Mouse (Mus musculus) gastrocnemius, postnatal 36 days (tissue): ENCODE results near the gene Gm43191. TPM values are rescaled to one million over a fixed set of nuclear protein-coding genes. Genes with fewer than 3 reads are reported as not detected.
"Not testable (repeated sequence)": the region's sequence is repeated elsewhere in the genome, so short reads cannot be mapped to it uniquely, and the experiment has no call there.

ENCODE experiments used
- DNase-seq, 2 experiments: peaks; one replicate each; pipeline ENCODE4 v3.0.0; 2022
- intact Hi-C: fragments of 180-260 bp; cut with DNase I; formaldehyde crosslinking; loops from one replicate; pipeline ENCODE4 v1.15.1; 2025
- total RNA-seq, 2 experiments: library from RNA; stranded (reverse); gene quantifications; 2 replicates each; pipeline ENCODE4 v1.2.3; 2021

Gm43191 gene
- total RNA-seq, 2 experiments from 2014 or later, result not detected

GRCm38 (mm10) chr3:116662463-116662863 lies 18.6 kb downstream of the Gm43191 start, which contains the start of gene Mfsd14a:
TSS of gene Mfsd14a (minus strand) at chr3:116662677.
- DNase-seq, result peak; percentile 99
- intact Hi-C loops, result loop anchor here (10.0 kb wide), 2 partner anchors 172 to 328 kb away; no protein-coding TSS in a partner anchor

- peak in 1 of 2 experiments; percentile 4 for DNase-seq
- intact Hi-C loops, result loop anchor here (10.0 kb wide), 2 partner anchors 173 to 327 kb away; no protein-coding TSS in a partner anchor
Observed at GRCm38 (mm10) chr3:116661870-116662414, 19.1 kb downstream of the Gm43191 start.

- DNase-seq, result no peak
- intact Hi-C loops, result loop anchor here (10.0 kb wide), 2 partner anchors 173 to 327 kb away; no protein-coding TSS in a partner anchor
Observed at GRCm38 (mm10) chr3:116661288-116661869, 19.7 kb downstream of the Gm43191 start.

- DNase-seq, result no peak
- intact Hi-C loops, result loop anchor here (10.0 kb wide), 2 partner anchors 175 to 325 kb away; no protein-coding TSS in a partner anchor
Observed at GRCm38 (mm10) chr3:116659856-116660430, 21.1 kb downstream of the Gm43191 start.

- intact Hi-C loops, result no loop called here
- no peak for DNase-seq
Observed at GRCm38 (mm10) chr3:116658928-116659565, 22.0 kb downstream of the Gm43191 start.

- no peak for DNase-seq
- intact Hi-C loops, result no loop called here
Observed at GRCm38 (mm10) chr3:116656184-116656965, 24.7 kb downstream of the Gm43191 start.

GRCm38 (mm10) chr3:116654051-116654450 lies 27.0 kb downstream of the Gm43191 start:
- DNase-seq, intact Hi-C loops: not testable (repeated sequence)

- no peak for DNase-seq
- intact Hi-C loops, result no loop called here
Observed at GRCm38 (mm10) chr3:116653278-116653945, 27.6 kb downstream of the Gm43191 start.

- no peak for DNase-seq
- intact Hi-C loops, result no loop called here
Observed at GRCm38 (mm10) chr3:116652033-116652446, 29.0 kb downstream of the Gm43191 start.

DNA sequence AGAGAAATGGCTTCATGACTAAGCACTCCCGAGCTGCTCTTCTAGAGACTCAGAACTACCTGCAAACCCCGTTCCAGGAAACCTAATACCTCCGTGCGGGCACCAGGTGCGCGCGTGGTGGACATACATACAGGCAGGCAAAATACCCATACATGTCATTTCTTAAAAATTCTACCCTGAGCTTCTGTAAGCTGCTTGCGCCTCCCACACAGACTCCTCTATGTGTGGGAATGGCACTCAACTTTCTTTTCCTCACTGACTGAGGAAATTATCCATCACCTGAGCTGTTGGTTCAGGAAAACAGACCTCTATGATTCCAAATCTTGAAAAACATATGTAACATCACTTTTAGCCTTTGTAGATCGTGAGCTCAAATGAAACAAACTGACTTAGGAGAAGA lies 30.4 kb downstream of the Gm43191 start:
- intact Hi-C loops, result no loop called here
- DNase-seq, result no peak

DNA sequence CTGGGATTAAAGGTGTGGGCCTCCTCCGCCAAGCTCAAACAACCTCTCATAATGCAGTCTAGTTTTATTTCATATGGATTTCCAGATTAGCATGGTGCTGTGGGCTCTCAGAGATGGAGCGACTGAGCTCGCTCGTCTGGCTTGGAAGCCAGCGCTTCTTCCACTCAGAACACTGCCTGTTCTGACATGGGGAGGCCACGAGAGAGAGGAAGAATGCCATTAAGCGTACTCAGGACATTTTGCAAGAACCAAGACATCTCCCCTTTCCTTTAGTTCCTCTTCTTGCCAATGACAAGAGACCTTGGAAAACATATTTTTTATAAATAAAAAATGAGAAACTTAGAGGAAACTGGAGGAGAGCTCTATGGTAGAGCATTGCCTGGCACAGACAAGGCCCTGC lies 32.3 kb downstream of the Gm43191 start:
- no peak for DNase-seq
- intact Hi-C loops, result no loop called here

- no peak for DNase-seq
- intact Hi-C loops, result no loop called here
Observed at GRCm38 (mm10) chr3:116646387-116646786, 34.7 kb downstream of the Gm43191 start.

- no peak for DNase-seq
- intact Hi-C loops, result no loop called here
Observed at GRCm38 (mm10) chr3:116642373-116642772, 38.7 kb downstream of the Gm43191 start.

DNA sequence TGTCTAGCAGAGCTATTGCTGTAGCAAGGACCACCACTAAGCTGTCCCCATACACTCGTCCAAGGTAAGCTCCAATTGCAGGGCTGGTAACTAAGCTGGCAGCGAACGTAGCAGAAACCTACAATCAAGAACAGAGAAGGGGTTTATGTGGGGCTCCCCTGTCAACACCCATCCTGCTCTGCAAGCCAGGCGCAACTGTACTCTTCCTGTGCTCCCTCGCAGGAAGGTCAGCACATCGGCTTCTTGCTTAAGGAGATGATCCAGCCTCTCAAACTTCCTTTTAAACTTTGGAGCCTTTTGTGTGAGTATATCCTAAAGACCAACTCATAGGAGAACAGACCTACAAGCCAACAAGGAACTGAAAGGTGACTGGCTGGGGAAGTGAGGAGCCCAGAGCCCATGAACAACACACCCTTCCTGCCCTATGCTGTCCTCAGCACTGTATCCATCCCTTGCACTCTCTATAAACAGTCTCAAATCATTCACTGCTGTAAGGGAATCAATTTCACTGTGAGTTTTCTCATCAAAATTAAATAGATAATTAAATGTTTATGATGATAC lies 39.2 kb downstream of the Gm43191 start:
- no peak for DNase-seq
- intact Hi-C loops, result no loop called here

DNA sequence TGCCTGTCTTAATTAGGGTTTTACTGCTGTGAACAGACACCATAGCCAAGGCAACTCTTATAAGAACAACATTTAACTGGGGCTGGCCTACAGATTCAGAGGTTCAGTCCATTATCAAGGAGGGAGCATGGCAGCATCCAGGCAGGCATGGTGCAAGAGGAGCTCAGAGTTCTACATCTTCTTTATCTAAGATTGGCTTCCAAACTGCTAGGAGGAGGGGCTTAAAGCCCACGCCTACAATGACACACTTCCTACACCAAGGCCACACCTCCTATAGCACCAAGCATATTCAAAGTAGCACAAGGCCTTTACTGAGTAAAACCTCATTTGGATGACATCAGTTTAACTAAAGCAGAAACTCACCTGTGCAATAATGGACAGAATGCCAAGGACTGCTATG lies 41.0 kb downstream of the Gm43191 start:
- intact Hi-C loops, result no loop called here

GRCm38 (mm10) chr3:116638572-116638971 lies 42.5 kb downstream of the Gm43191 start:
- DNase-seq, result no peak
- intact Hi-C loops, result no loop called here

More for the DNA sequence above, 41.0 kb downstream of the Gm43191 start:
- no peak for DNase-seq

DNA sequence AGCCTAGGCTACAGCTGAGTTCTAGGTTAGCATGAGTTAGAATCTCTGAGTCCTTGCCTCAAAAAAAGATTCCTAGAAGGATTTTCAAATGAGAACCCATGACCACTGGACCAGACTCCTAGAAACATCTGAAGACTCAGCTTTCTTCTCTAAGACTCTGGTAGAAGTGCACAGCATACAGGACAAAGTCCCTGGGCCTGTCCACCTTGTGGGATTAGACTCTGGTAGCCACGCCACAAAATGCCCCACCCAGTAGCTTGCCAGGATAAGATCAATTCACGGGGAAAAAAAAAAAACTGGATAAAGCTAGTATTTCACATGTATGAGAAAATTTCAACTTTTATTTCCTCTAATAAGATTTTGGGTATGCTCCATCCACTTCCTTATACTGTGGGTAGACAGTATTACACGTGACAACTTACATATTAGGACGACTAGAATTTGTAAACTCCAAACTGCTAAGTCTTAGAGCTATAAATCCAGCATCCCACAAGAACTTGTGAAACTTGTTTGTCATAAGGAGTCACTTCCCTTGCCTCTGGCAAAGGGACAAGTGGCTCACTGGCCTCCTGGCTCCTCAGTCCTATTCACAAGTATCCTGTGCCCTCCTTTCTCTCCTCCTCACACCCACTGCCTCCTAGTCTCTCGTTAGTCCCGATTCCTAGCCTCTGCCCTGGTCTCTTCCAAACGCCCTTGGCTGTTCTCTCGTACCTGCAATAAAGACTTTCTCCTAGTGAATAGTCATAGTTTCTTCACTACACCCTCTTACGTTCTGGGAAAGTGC lies 43.2 kb downstream of the Gm43191 start:
- intact Hi-C loops, result no loop called here
- no peak for DNase-seq

GRCm38 (mm10) chr3:116635799-116636198 lies 45.3 kb downstream of the Gm43191 start:
- intact Hi-C loops, result no loop called here
- DNase-seq, result no peak

- no peak for DNase-seq
Observed at GRCm38 (mm10) chr3:116634853-116635252, 46.2 kb downstream of the Gm43191 start.

More at GRCm38 (mm10) chr3:116634853-116635252, 46.2 kb downstream of the Gm43191 start:
- intact Hi-C loops, result no loop called here
